Mouse (Mus musculus): ENCODE results near the gene Prcc.

Prcc gene

DNA sequence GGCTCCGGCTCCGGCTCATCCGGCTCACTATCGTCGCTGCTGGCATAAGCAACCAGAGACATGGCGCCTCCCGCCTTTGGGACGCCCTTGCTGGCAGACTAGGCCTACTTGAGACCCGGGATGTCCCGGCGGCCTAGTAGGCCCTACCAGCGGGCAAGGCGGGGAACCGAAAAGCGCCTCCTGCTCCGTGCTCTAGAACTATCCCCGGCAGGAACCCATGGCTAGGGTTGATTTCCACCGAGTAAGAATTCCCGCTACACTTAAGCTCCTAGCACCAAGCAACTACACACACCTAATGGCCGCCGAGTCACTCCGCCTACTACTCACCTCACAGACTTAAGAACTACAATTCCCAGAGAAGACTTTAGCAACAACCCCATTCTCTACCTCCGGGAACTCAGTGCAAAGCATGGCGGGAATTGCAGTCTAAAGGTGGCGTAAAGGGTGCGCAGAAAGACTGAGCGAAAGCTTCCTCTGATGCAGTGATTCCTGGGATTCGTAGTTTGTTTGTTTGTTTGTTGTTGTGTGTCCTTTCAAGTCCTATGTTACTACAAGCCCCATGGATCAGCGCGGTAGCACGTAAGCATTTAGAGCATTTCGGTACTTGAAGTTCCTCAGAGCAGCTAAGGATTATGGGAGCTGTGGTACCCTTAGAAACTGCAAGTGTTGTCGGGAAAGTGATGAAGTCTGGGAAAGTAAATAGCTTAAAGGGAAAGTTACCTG is at the start of gene Prcc:
TSS of gene Prcc (minus strand) at position 328 of the 723 bp plus-strand sequence.
- DNase-seq (ENCODE audit: low spot score): peak; percentile 89

DNA sequence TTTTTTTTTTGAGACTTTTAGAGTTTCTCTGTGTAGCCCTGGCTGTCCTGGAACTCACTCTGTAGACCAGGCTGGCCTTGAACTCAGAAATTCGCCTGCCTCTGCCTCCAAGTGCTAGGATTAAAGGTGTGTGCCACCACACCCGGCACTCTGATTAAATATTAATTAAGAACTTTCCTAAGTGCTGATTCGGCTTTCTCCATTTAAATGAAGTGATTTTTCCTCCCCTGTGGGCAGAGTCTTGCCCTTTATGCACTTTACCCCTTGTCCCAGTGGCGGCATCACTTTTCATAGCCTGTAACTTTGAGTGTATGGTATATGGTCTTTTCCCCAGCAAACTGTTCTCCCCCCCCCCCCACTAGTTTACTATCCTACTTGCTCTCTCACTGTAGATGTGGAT is 49.8 kb upstream of the Prcc start:
- no peak for DNase-seq (ENCODE audit: low spot score)

DNA sequence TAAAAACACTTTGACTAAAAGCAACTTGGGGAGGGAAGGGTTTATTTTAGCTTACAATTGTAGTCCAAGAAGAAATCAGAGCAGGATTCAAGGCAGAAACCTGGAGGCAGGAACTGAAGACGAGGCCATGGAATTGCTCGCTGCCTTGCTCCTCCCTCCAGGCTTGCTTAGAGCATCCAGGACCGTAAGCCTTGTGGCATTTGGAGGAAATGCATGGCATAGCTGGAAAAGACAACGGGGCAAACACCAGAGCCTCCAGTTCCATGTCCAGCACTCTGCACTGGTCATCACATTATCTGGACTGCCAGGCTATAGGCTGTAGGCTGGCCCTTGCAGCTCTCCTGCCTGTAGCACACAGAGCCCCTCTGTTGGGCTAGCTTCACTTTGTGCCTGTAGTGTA is 49.1 kb upstream of the Prcc start:
- DNase-seq (ENCODE audit: low spot score): no peak

DNA sequence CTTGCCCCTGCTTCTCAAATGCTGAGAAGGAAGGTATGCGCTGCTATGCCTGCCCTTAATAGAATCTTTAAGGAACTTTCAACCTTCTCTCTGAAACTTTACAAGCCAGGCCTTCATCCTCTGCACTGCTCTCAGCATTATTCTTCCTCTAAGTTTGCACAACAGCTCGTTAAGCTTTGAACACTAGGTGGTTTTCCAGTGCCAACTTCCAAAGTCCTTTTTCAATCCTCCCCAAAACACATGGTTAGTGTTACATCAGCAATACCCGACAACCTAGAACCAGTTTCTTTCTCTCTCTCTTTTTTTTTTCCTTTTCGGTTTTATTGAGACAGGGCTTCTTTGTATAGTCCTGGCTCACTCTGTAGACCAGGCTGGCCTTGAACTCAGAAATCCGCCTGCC is 48.6 kb upstream of the Prcc start:
- no peak for DNase-seq (ENCODE audit: low spot score)

DNA sequence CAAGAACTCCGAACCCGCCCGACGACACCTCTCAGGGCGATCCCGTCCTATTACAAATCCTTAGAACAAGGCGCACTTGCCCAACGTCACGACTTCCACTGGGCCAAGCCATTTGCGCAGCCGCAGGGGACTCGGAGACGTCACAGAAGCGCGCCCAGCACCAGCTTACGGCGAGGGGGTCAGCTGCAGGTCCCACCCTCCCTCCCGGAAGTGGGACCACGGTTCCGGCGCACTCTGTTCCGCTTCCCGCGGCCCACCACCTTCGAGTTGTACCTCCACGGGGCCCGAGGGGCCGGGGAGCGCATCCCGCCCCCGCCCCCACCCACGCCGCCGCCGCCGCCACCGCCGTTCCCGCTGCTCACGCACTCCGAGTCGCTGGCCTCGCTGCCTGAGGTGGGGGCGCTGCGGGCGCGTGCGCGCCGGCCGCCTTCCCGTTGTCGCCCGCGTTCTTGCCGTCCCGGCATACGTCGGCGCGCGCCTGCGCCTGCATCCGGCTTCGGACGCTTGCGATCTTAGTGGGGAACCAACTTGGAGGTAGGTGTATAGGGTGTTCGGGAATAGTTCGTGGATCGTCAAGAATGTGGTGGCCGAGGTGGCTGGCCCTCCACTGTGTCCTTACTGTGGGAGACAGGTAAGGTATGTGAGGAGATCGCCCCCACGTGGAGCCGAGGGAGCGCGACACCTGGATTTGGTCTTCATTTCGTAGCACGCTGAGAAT is 44.8 kb upstream of the Prcc start, which contains the start of the genes Isg20l2 and Rrnad1:
TSS of gene Isg20l2 (plus strand) at position 237 of the 718 bp plus-strand sequence.
TSS of gene Rrnad1 (minus strand) at position 640 of the 718 bp plus-strand sequence.
- DNase-seq (ENCODE audit: low spot score): peak; percentile 97

DNA sequence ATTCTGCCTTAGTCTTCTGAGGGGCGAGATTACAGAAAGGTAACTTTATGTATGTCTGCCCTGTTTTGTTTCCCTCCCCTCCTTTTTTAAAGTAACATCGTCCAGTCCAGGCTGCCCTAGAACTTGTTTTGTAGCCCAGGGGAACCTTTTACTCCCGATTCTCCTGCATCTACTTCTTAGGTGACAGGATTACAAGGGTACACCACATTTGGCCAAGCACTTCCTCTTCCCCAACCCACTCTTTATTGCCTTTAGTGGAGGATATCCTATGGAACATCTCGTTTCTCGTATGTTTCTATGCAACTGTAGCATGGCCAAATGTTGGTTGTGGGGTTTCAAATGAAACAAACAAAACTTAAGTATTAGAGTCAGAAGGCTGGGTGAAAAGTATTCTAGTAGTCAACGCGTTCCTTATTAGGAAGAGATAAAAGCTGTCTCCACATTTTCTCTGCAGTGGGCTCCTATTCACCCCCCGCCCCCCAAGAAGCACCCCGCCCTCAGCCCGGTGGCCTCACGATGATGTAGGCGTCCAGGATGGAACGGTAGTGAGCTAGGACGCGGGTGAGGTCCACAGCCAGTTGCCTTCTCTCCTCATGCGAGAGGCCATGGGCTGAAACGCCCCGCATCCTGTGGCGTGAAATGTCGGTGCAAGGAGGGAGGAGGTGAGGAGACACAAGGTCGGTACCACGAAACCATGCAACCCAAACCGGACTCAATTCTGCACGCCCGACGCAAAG is 44.1 kb upstream of the Prcc start:
- no peak for DNase-seq (ENCODE audit: low spot score)

DNA sequence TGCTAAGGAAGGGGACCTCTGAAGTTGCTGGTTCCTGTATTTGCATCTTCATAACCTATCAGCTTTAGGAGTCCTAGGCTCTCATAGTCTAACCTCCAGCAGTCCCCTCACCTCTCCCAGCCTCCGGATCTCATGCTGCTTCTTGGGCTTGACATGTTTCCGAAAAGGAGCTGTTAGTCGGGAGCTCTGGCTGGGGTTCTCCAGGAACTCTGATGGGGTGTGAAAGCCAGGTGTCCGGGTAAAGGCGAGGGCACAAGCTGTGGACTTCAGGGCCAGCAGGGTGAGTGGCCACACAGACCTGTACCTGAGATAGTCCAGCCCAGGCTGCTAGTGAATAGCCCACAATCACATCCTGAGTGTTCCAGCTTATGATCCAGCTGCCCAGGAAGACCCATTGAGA is 42.0 kb upstream of the Prcc start:
- DNase-seq (ENCODE audit: low spot score): no peak

DNA sequence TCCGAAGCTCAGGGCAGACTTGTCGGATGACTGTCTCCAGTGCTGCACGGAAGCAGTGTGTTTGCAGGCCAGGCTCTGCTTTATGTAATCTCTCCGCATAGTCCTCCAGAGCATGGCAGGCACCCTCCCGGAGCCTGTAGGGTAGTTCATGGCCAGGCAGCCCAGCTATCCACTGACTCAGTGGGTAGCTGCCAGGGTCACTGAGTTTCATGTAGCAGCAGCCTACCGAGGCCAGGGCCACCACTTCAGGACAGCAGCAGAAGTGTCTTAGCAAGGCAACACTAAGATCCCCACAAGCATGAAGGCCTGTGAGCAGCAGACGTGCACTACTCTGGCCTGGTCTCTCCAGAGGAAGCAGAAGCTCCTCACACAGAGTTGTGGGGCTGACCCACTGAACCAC is 39.6 kb upstream of the Prcc start:
- DNase-seq (ENCODE audit: low spot score): no peak

DNA sequence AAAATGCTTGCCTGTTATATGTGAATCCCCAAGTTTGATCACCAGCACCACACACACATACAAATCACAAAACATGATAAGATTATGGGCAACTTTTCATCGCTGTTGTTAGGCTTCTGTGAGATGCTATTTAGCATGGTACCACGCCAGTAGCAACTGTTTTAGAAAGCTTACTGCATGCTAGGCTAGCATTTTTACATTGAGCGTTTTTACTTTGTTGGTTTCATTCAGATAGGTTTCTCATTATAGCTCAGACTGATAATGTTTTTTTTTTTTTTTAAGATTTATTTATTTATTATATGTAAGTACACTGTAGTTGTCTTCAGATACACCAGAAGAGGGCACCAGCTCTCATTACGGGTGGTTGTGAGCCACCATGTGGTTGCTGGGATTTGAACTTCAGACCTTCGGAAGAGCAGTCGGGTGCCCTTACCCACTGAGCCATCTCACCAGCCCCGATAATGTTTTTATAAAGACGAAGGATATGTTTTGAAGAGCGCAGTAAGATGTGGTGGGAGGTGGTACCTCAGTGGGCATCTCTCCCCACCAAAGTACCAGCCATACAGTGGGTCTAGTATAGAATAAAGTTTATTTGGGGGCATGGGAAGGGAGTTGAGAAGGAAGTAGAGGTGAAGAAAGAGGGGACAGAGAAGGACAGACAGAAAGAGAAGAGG is 35.0 kb upstream of the Prcc start:
- DNase-seq (ENCODE audit: low spot score): no peak

DNA sequence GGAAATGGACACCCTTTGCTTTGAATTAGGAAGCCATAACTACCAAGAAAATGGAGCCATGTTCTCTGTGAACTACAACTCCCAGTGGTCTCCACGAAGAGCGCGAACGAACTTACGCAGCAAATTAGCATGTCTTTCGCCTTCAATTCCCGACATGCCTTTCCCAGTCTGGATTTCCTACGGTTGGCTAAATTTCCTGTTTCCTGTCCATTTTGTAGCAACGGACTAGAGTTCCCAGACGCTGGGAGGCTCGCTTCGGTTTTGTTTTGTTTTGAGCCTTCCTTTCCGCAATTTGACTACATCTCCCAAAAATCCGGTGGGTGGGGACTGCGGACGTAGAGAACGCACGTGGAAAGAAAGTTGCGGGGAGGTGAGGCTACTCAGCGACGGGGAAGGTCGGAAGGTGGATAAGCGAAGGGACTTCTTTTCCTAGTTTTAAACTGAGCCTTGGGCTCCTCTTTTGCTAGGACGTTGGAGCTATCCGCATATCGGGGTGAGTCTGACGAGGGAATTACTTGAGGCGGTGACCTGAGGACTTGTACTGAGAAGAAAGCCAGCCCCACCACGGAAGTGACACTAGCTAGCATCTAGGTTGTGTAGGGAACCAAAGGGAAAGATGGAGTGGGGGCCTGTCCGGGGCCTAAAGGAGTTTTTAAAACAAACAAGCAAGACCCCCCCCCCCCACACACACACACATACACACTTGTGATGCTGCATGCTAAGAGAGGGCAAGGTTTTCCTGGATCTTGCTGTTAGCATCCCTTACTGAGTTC is 34.1 kb upstream of the Prcc start, which contains the start of gene Mrpl24:
TSS of gene Mrpl24 (plus strand) at position 171 of the 773 bp plus-strand sequence.
- peak; percentile 77 for DNase-seq (ENCODE audit: low spot score)

DNA sequence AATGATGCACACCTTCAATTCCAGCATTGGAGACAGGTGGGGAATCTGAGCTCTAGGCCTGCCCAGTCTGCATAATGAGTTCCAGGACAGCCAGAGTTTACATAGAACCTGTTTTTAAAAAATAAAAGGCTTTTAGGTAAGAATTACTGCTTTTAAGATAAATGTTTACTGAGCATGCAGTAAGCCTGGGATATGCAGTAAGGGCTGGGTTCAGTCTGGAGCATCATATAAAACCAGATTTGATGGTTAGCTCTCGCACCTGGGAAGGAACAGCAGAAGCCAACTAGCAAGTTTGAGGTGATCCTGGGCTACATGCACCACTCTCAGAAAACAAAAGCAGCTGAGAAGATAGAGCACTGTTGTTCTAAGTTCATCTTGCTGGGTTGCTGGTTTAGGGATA is 33.1 kb upstream of the Prcc start:
- no peak for DNase-seq (ENCODE audit: low spot score)

DNA sequence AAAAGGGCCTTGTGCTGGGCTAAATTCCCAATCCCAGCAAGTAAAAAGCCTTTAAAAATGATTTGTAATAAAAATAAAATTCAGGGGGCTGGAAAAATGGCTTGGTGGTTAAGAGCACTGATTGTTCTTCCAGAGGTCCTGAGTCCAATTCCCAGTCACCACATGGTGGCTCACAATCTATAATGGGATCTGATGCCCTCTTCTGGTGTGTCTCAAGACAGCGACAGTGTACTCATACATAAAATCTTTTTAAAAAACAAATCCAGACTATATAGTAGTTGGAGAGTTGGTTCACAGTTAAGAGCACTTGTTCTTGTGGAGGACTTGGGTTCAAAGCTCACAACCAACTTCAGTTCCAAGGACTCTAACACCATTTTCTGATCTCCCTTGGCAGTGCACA is 31.6 kb upstream of the Prcc start:
- no peak for DNase-seq (ENCODE audit: low spot score)

DNA sequence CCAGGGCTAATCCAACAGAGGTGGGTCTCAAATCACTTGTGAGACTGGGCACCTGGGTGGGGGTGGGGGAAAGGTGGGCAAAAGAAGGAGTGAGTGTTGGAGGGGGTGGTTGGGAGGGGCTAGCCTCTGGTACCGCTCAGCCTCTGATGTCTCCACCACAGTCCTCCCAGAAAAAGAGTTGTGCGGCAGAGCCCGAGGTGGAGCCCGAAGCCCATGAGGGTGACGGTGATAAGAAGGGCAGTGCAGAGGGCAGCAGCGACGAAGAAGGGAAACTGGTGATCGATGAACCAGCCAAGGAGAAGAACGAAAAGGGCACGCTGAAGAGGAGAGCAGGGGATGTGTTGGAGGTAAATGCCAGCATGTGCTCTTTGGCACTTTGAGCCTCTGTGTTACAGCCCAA is 28.5 kb upstream of the Prcc start:
- DNase-seq (ENCODE audit: low spot score): no peak

DNA sequence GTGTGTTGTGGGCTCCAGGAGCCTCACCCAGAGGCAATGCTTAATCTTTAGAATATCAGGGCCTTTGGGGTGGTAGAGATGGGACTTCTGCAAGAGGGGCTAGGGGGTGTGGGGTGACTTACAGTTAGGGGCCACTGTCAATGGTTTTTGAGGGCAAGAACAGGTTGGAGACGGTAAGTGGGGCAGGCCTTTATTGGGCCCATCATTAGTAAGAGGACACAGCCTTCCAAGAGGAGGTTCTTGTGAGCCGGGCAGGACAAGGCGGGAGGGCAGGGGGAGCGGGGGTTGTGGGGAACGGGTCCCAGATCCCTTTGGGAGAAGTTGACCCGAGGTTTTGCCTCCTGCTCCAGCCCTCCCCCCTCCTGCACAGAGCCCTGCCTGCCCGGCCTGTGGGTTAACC is 28.1 kb upstream of the Prcc start:
- DNase-seq (ENCODE audit: low spot score): no peak

DNA sequence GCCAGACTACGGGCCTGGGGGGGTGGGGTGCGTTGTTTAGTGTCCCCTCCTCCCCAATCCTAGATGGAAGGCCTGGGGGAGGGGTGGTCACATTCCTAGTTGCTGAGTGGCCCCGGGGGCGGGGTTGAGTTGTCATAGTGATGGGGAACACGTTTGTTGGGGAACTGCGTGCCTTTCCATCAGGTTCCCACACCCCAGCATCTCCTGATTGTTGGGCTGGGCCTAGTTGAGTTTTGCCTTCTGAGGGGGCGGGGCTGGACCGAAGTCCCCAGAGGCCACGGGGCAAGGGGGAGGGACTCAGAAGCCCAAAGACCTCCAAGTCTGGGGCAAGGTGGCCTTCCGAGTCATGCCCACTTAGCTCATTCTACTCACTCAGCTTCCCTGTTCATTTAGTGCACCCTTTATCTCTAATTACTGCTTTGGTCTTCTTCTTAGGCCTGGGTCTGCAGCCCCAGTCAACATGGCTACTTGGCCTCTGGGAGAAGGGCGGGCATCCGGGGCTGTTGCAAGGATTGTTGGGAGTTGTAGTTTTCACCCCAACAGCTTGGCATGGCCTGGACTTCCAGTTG is 25.2 kb upstream of the Prcc start:
- DNase-seq (ENCODE audit: low spot score): peak; percentile 94

DNA sequence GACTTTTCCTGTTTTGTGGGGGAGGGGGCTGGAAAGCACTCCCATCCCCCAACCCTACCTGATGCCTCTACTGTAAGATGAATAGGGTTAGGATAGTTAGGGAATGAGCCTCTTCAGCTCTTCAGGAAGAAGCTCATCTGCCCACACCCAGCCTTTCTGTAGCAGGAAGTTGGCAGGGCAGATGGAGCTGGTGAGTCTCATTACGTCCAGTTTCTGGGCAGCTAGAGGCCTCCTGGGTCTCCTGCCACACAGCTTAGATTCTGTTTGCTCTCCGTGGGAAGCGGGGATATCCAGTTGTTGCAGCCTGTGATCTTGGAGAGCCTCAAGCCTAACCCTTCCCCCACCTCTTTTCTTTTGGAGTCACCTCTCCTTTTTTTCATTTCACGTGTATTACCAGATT is 24.5 kb upstream of the Prcc start:
- DNase-seq (ENCODE audit: low spot score): no peak

DNA sequence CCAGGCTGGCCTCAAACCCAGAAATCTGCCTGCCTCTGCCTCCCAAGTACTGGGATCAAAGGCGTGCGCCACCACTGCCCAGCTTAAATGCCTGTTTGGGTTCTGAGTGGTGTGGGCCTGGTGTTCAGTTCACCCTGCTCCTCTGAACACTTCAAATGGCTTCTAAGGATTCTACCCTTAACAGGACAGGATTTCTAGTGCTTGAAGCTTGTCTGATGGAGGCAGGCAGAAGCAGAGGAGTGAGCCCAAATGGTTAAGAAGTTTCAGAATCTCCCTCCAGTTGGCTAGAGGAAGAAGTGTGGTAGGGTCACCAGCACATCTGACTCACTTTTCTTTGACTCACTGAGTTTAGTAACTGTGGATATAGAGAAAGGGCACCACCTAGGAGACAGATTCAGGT is 24.0 kb upstream of the Prcc start:
- no peak for DNase-seq (ENCODE audit: low spot score)

DNA sequence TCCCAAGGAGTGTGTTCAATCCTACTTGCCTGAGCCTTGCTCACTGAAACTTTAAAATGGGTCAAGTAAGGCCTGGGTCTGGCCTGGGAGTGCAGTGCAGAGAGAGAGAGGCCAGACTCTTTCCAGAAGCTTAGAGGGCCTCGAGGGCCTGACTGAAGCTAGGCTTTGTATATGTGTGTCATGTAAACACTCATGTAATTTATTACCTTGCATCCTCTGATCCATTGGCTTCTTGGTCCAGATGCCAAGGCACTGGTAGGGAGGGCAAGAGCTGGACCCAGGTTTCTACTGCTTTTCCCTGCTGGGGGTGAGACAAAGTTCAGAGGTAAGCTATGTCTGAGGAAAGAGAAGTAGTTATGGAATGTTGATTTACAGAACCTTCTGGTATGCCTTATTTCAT is 22.5 kb upstream of the Prcc start:
- no peak for DNase-seq (ENCODE audit: low spot score)

DNA sequence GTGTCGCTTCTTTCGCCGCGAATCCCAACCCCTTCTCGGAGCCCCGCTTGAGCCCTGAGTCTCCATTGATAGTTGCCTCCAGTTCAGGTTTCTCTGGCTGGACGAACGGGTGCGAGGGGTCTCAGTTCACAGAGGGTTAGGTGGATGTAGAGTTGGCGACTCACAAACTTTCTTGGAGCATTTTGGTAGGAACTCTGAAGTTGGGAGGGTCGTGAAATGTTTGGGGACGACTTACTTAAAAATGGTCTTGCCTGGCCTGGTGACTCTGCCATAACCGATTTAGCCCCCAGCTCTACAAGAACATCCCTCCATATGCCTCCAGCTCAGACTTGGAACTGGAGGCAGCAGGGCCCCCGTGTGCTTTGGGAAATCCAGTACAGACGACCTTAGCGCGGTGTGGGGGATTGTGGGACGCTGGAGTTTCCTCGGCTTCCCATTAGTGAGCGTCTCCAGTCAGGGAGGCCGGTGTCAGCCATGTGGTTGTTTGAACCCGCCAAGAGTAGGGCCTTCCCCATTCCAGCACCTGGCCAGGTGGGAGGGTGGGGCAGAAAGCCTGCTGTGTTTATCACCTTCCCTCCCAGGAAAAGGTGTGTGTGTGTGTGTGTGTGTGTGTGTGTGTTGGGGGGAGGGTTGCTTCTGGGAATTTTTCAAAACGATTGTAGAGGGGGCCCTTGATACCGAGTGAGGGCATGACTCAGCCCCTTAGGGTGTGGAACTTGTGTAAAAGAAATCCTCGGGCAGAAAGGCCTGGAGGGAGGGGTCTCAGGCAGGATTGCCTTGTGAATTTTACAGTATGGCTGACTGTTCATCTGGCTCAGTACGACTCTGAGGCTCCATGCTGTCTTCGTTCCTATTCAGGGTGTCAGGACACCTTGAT is 21.8 kb upstream of the Prcc start:
- DNase-seq (ENCODE audit: low spot score): peak; percentile 70

DNA sequence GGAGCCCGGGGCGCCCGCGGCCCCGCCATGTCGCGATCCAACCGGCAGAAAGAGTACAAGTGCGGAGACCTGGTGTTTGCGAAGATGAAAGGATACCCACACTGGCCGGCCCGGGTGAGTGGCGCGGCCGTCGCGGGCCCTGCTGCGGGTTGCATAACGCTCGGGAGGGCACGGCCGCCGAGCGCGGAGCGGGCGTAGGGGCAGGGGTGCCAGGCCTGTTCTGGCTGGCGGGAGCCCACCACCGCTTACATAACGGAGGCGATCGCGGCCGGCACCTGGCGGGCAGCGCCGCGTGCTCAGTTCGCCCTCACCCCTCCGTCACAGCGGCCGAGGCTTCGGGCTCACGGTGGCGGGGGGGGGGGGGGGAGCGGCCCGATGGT is 21.2 kb upstream of the Prcc start:
- DNase-seq (ENCODE audit: low spot score): peak; percentile 39

All from urinary bladder, postnatal 14 days (tissue).